Mouse (Mus musculus): ENCODE data around the gene Has3.
"Not testable (repeated sequence)": the region's sequence is repeated elsewhere in the genome, so short reads cannot be mapped to it uniquely, and the experiment has no call there.

The Has3 gene

DNA sequence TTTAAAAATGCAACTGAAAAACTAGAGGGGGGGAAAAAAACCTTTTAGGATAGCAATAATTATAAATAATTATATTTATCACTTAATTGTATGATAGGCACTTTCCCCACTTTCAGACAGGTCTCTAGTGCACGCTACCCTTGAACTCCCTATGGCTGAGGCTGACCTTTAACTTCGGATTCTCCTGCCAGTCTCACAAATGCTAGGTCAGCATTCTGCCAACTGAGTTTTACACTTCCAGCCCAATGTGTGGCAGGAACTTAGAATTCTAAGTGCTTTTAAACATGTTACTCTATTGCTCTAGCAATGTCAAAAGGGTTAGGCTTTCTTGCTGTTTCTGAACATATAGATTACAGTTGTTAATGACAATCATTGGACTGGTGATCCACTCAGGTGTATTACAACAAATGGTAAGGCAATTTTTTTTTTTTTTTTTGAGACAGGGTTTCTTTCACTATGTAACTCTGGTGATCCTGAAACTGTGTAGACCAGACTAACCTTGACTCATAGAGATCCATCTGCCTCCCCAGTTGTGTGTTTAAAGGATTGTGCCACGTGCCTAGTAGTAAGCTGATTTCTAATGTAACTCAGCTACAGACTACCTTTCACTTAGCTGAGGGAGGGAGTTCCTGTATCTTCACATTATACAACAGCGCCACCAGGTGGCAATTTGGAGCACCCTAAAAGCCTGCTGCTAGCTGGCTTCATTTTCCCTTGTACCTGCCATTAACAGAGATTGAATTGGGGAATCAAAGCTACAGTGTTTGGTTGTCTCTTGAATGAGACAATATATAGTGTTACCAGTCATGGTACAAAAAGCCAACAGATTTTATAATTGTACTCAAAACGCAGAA is 17.5 kb downstream of the Has3 start:
- DNase-seq (ENCODE audit: low spot score in 2 of 2), result peak; percentile 78 to 88

- DNase-seq (ENCODE audit: low spot score in 2 of 2), result no peak
These were observed 18.8 kb downstream of the Has3 start for GRCm38 (mm10) chr8:106888803-106889202.

- no peak for DNase-seq (ENCODE audit: low spot score in 2 of 2)
These were observed 22.3 kb downstream of the Has3 start for GRCm38 (mm10) chr8:106892210-106892805.

DNA sequence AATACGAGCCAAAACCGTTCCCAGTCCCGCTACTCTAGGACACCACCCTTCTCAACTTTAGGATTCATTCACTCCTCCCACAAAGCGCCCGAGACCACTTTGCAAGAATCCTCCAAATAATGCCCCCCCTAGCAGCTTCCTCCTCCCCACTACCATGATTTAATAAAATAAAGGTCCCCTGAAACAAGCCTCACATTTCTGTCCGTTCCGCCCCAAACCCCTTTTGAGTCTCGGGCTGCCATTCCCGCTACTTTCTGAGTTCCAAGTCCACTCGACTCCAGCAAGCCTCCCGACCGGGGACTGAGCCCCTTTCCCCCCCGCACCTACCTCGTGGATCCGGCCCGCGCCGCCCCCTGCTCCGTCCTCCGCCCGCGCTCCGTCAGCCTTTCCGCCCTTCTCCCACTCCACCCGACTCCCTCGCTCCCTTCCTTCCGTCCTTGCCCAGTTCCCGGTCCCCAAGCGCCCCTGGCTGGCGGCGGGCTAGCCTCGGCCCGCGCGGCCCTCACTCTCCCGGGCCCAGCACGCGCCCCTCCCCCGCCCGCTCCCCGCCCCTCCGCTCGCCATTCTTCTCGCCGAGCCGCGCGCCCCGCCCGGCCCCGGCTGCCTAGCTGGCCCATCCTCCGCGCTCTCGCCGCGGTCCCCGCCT is 22.9 kb downstream of the Has3 start:
- DNase-seq (ENCODE audit: low spot score in 2 of 2), result peak in 1 of 2 experiments; percentile 39

GRCm38 (mm10) chr8:106893481-106894156 is 23.6 kb downstream of the Has3 start, which contains the start of gene Utp4:
Gene Utp4, plus strand, starts transcription at chr8:106893636.
- peak; percentile 89 to 91 for DNase-seq (ENCODE audit: low spot score in 2 of 2)

DNA sequence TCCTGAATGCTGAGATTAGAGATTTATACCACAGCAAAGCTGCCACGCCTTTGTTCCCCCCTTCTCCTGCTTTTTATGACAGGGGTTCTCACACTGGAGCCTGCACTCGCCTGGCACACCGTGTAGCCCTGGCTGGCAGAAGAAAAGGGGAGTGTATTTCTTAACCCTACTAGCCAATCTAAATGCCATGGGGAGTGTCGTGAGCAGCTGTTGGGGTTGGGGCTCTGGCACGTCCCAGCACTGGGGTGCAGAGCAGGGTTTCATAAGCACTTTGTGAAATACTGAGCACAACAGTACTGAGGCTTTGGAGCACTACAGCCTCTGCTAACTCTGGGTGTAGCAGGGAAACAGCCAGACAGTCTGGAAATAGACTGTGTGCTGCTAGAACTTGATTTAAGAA is 29.4 kb downstream of the Has3 start:
- DNase-seq (ENCODE audit: low spot score in 2 of 2), result no peak

DNA sequence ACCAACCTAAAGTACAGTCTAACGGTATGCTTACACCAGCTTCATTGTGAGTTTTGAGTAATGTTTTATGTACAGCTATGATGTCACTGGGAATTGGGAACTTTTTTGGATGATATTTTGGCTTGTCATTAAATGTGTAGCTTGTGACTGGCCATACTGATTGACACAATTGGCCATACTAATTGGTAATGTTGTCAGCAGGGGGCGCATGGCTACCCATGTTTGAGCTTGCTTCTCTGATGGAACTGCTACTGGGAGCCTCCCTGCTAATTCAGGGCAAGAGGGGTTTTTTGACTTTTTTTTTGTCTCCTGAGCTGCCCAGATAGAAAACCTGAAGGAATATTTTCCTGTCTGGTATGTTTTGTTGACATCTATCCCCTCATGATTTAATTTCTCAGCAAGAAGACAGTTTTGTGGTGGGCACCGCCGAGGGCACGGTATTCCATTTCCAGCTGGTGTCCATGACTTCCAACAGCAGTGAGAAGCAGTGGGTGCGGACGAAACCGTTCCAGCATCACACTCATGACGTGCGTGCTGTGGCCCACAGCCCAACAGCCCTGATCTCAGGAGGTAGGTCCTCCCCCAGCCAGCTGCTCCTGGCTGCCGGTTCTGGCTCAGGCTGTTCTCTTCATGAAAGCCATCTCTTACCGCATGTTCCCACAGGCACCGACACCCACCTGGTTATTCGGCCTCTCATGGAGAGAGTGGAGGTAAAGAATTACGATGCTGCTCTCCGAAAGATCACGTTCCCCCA is 35.9 kb downstream of the Has3 start:
- DNase-seq (ENCODE audit: low spot score in 2 of 2), result peak in 1 of 2 experiments; percentile 60

- DNase-seq (ENCODE audit: low spot score in 2 of 2), result no peak
These were observed 36.6 kb downstream of the Has3 start for GRCm38 (mm10) chr8:106906635-106907034.

DNA sequence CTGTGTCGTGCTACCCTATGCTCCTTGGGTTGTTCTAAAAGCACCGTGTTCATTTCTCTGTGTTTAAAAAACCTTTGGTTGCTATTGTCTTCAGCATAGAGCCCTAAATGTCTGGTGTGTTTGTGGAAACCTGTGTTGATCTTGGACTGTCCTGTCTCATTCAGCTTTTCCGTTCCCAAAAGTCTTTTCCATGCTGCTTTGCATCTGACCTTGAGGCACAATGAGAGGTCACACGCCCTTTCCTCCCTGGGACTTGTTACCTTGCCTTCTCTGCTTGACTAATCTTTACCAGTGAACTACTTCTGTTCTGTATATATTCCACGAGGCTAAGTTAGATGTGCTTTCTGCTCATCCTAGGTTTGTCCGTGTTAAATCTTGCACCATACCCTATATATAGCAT is 37.4 kb downstream of the Has3 start:
- no peak for DNase-seq (ENCODE audit: low spot score in 2 of 2)

DNA sequence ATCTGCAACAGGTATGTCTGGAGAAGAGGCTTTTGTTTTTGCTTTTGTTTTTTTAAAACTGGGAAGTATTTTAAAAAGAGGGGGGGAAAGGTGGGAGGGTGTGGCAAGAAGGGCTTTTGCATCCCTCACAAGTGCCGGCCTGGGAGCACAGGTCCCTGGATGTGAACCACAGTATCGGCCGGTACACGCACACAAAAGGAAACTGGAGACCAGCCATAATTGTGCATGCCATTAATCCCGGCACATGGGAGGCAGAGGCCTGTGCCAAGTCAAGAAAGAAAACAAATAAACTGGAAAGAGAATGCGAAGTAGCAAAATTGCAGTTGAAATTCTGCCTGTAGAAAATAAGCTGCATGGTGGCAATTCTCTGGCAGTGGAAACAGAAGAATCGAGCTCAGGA is 38.2 kb downstream of the Has3 start:
- DNase-seq (ENCODE audit: low spot score in 2 of 2), result no peak

GRCm38 (mm10) chr8:106913631-106914030 is 43.6 kb downstream of the Has3 start:
- no peak for DNase-seq (ENCODE audit: low spot score in 2 of 2)

GRCm38 (mm10) chr8:106919721-106920394 is 49.8 kb downstream of the Has3 start:
- peak; percentile 32 to 46 for DNase-seq (ENCODE audit: low spot score in 2 of 2)

GRCm38 (mm10) chr8:106920395-106920741 is 50.3 kb downstream of the Has3 start:
- DNase-seq (ENCODE audit: low spot score in 2 of 2), result no peak

DNA sequence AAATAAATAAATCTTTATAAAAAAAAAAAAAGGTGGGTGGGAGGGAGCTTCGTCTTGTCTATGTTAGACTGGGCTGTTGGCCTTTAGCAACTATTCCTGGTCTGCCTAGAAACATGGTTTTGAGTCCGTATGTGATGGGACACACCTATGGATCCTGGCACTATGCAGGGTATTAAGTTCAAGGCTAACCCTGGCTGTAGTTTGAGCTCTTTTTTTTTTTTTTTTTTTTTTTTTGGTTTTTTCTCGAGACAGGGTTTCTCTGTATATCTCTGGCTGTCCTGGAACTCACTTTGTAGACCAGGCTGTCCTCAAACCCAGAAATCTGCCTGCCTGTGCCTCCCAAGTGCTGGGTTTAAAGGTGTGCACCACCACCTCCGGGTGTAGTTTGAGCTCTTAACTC is 54.0 kb downstream of the Has3 start:
- no peak for DNase-seq (ENCODE audit: low spot score in 2 of 2)

DNA sequence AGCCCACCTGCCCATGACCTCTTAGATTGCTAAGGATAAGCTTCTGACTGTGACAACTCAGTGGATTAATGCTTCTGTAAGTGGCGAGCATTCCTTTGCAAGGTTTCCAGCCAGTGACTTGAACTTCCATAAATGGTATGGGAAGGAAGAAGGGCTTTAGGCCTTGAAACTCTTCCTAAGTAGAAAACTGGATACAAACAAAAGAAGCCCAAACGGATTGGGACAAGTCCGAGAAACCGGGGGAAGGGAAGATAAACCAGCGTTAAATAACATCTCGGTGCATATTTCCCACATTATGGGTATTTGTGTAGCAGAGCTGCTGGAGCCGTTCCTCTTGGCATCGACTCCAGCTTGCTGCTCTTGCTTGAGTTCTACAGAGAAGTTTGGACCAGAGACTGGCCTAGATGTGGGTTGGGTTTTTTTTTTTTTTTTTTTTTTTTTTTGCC is 54.9 kb downstream of the Has3 start:
- peak; percentile 51 to 58 for DNase-seq (ENCODE audit: low spot score in 2 of 2)

DNA sequence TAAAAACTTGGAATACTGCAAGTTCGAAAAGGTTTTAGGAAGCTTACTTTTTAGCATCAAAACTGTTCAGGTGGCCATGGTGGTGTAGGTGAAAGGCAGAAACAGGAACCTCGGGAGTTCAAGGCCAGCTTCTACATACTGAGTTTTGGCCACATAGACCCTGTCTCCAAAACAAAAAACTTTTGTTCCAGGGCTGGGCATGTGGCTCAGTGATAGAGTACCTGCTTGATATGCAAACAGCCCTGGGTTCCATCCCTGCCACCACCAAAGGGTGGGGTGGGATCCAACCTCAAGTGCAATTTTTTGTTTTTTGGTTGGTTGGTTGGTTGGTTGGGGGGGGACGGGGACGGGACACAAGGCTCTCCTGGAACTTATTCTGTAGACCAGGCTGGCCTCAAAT is 55.4 kb downstream of the Has3 start:
- no peak for DNase-seq (ENCODE audit: low spot score in 2 of 2)

DNA sequence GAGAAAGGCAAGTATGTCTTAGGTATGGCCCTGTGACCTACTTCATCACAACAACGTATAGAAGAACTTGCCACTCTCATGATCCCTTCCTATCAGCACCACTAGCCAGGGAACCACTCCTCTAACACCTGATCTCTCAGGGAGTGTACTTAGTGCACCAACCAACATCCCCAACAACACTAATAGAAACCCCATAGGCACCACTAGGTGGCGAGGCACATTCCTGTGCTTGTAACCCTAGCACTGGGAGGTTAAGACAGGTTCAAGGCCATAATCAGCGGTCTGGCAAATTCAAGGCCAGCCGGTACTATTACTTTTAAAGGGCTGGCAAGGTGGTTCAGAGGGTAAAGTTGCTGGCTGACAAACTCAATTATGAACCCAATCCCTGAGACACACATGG is 57.2 kb downstream of the Has3 start:
- DNase-seq (ENCODE audit: low spot score in 2 of 2), result no peak

- DNase-seq (ENCODE audit: low spot score in 2 of 2), result not testable (repeated sequence)
These were observed 58.1 kb downstream of the Has3 start for GRCm38 (mm10) chr8:106928182-106928581.

DNA sequence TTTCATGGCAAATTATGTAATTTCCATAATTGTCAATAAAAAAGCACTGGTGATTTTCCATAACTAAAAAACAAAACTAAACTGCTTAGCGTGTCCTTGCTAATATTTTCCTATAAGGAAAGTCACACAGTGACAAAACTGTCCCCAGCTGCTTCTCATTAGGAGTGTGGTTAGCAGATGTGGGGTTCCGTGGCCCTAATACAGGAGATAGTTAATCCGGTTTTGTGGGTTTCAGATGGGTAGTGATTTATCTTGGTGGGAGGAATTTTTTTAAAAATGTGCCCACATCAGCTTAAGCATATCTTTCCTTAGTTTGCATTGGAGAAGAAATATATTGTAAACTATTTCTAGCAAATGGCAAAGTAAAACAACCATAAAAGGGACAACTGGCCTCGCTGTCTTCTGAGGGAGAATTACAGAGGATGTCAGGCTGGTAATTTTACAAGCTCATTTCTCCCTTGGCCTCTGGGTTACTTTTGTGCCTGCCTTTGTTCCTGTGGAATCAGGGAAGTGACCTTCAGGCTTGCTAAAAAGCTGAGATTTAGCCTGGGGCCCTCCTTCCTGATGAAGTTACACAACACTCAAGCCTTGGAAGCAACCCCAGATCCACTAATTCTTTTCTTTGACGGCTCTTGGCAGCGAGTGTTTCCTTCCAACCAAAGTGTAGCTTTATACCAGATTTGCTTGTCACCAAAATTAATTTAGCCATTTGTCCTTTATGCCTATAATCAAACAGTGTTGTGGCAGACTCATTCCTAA is 59.3 kb downstream of the Has3 start:
- DNase-seq (ENCODE audit: low spot score in 2 of 2), result no peak

DNA sequence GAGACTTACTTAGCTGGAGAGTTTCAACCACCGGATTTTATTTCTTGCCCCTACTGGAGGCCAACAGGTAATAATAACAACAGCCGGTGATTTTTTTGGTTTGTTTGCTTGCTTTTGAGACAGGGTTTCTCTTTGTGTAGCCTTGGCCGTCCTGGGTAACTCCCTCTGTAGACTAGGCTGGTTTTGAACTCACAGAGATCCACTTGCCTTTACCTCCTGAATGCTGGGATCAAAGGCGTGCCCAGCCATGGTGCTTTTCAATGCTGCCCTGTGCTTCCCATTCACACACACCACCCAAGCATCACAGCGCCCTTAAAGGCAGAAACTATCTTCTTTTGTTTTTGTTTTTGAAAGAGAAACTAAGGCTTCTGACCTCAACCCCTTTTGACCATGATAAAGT is 59.9 kb downstream of the Has3 start:
- DNase-seq (ENCODE audit: low spot score in 2 of 2), result no peak

Data from right cerebral cortex, postnatal 10 days (tissue).